In genomic region chr8:26690178-26690735, GRCm38 (mm10) we compare ENCODE assay signal across 9 mouse cellular contexts.
DNase-seq lines count a peak whose midpoint lies in the region.
"Had no signal": no experiment of that assay in that cellular context is flagged by ENCODE, and none has a peak within 500 bp of the region (broad histone marks: within the 10 kb centered on the region; RNA-seq: fewer than 3 reads in every experiment).

No protein-coding gene starts in this region.

- intact Hi-C loops in gastrocnemius, postnatal 14 days (cut with DNase I; ENCODE audit: low total_unique reads) = no loop called here

- DNase-seq in gastrocnemius, adult 18-20 months (ENCODE audit: low spot score) = peak; percentile 44
- DNase-seq in gastrocnemius, postnatal 25 days = no peak
- peak; percentile 9 for DNase-seq in ovary, postnatal 10 days (ENCODE audit: low spot score)
- DNase-seq in ovary, adult 18-20 months (ENCODE audit: low spot score) = no peak
- DNase-seq in gastrocnemius, postnatal 14 days = peak; percentile 23
- DNase-seq in urinary bladder, postnatal 36 days (ENCODE audit: low spot score in 2 of 2) = peak; percentile 19 to 26
- no peak for DNase-seq in thymus, postnatal 25 days
- DNase-seq in thymus, adult 18-20 months = no peak
- DNase-seq: cerebellum, adult 11 months had no signal

Comparison
In these comparisons a context has a peak if more than half of its experiments do, and no peak if none do; other contexts are left out.
1. DNase-seq: peak in gastrocnemius, adult 18-20 months (single experiment), ovary, postnatal 10 days (single experiment), gastrocnemius, postnatal 14 days (single experiment) and urinary bladder, postnatal 36 days (2 of 2); none in gastrocnemius, postnatal 25 days (single experiment), ovary, adult 18-20 months (single experiment), thymus, postnatal 25 days (single experiment) and thymus, adult 18-20 months (0 of 2).